Mouse (Mus musculus) adrenal gland, postnatal 14 days (tissue): ENCODE results near the gene Prpf19. TPM values are rescaled to one million over a fixed set of nuclear protein-coding genes. Genes with fewer than 3 reads are reported as not detected.

Experiments
- DNase-seq: peaks from one replicate; pipeline ENCODE4 v3.0.0; 2021; ENCODE audit warnings: mixed read lengths
- total RNA-seq: library from RNA; stranded (reverse); gene quantifications from 2 replicates; pipeline ENCODE4 v1.2.3, GENCODE M21; 2021

Prpf19 gene
- total RNA-seq, 1 experiment from 2014 or later = 126 TPM

DNA sequence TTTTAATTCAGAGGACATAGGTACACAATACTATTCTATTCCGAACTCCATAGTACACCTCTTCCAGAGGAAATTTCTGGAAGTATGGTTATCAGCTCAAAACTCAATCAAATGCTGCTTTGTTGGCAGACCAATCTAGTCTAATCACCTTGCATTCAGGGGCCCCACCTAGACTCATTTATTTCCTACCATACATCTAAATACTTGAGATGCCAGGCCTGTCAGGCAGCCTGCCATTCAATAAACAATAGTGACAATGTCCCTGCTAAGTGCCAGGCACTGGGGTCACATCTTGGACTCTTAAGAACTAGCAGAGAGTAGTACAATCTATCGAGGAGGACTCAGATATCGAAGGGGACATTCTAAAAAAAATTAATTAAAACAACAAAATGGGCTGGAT, 2.8 kb upstream of the Prpf19 start:
- DNase-seq = no peak

DNA sequence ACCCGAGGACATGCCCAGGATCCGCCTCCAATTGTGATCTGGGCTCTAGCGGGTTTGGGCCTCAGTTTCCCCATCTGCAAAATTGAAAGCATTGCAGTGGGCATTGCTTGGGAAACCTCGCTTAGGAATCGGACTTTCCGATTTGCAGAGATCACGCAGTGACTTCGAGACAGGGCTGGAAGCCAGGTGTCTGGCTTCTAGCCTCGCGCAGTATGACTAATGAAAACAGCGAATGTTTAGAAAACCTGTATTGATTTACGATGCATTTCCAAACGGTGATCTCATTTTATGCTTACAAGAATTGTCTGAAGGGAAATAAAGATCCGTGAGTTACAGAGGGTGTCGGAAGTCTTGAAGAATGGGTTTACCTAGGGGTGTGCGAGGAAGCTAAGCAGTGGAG, 677 bp downstream of the Prpf19 start:
- DNase-seq = peak; percentile 64

DNA sequence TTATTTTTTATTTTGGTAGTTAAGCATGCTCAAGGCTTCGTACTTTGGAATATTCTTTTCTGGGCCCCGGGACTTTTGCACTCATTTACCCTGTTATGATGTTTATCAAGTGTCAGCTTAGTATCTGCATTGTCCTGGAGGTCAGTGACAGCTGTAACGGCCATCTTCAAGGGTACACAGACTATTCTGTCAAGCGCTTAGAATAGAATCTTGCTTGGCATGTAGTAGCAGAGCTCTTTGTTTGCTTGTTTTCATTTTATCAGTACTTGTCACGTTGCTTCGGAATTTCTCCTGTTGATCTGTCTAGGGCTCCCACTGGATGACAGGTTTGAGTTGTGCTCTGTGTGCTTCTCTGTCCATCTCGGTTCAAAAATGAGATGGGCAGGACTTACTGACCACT, 1.8 kb downstream of the Prpf19 start:
- DNase-seq = no peak

DNA sequence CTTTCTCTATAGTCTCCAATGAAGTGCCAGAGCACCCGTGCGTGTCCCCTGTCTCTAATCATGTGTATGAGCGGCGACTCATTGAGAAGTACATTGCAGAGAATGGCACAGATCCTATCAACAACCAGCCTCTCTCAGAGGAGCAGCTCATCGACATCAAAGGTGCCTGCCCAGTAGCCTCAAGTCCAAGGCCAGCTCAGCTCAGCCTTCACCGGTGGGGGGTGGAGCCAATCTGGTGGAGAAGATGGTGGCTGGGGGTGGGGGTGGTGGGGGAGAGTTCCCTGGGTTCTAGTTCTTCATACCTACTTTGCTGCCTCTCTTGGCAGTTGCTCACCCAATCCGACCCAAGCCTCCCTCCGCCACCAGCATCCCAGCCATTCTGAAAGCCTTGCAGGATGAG, 2.5 kb downstream of the Prpf19 start:
- peak; percentile 62 for DNase-seq

DNA sequence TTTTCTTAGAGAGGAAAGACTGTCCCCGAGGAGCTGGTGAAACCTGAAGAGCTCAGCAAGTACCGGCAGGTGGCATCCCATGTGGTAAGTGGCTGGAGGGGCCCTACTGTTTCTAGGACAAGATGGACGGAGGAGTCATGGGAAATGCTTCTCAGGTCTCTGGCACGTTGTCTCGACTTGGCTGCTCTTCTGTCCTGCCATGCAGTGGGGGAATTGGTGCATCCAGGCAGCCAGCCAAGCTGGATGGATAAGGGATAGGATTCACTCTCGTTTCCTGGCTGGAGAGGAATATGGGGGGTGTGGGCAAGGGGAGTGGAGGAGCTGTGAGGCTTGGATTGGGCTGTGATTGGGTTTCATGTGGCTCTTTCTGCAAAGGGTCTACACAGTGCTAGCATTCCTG, 5.3 kb downstream of the Prpf19 start:
- DNase-seq = no peak

DNA sequence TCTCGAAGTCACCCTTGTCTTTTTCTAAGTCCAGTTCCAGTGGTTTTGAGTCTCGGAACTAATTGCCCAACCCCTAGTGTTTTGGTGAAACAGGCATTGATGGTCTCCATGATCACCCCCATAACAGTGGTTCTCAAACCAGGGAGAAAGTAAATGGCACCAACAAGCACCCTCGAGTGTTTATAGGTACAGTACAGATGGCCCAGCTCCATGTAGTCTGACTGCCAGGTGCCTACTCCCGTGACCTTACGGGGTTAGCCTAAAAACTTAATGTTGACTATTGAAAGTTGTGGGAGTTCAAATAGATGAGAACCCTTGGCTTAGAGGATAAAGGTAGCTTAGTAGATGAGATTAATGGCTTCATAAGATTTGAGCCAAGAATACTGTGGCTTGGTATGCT, 6.0 kb downstream of the Prpf19 start:
- no peak for DNase-seq

DNA sequence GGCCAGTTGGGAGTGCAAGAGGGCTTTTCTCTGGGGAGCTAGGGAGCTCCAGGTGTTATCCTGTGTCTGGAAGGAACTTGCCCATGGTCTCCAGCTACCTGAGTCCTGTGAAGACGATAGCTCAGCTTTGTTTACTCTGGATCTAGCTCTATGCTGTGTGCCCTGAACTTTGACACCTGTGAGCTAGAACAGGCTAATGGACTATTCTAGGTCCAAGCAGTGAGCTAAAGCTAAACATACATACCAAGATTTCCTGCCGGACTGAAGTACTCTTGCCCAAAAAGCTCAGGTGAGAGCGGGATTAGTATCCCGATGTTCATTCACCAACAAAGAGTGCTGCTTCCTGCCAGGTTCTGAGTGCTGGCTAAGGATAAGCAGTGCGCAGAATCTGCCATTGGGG, 9.5 kb downstream of the Prpf19 start:
- DNase-seq = no peak

DNA sequence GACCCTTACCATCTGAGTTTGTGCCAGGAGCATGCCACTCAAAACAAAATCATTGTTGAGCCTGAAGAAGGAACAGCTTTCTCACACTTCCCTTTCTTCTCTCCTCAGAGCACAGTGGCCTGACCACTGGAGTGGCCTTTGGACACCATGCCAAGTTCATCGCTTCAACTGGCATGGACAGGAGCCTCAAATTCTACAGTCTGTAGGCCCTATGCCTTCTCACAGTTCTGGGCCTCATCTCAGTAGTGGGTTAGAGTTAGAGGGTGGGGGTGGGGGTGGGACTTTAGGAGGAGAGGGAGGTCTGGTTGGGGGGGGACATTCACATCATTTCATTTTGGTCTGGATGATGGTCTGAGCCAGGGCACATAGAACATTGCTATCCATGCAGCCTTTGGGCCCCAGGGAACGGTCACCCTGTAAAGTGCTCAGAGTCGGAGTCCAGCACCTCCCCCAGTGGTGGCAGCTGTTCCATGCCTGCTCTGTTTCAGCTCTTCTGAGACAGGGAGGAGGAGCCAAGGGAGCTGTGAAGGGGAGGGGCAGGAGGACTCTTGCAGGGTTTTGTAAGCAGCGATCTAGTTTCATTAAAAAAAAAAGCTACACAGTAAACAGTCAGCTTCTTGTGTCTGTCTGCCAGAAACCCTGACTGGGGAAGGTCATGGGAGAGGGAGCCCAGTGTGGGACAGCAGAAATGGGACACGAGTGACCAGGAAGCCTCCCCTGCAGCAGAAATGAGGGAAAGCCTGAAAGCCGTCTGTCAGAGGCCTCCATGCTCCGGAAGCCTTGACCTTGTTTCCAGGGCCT, 10.1 kb downstream of the Prpf19 start:
- DNase-seq = peak; percentile 88

DNA sequence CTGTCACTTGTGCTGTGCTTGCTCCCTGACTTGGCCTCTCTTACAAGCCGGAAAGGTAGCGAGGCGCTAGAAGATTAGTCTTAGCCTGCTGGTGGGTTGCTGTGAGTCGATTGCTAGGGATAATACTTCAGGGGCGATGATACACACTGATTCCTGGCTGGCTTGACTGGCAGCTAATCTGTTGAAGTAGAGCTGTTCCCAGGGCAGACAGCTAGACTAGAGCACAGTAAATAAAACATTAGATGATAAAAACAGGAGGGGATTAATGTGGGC, 10.6 kb downstream of the Prpf19 start:
- DNase-seq = no peak

DNA sequence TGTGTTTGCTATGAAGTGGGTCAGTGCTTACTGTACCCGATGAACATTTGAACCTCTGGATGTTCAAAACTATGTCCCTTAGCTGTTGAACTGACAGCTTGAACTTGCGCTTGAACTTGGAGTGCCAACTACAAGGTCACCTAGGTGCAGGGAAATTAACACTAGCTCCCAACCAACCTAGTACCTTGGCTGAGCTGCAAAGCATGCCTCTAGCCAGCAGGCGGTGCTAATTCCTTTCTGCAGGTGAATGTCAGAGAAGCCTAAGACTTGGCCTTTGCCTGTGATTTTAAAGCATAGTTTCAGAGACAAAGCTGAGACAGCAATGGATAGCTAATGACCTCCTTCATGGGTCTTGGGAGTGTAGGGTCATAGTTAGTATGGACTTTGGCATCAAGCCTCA, 12.9 kb downstream of the Prpf19 start:
- DNase-seq = peak; percentile 74

DNA sequence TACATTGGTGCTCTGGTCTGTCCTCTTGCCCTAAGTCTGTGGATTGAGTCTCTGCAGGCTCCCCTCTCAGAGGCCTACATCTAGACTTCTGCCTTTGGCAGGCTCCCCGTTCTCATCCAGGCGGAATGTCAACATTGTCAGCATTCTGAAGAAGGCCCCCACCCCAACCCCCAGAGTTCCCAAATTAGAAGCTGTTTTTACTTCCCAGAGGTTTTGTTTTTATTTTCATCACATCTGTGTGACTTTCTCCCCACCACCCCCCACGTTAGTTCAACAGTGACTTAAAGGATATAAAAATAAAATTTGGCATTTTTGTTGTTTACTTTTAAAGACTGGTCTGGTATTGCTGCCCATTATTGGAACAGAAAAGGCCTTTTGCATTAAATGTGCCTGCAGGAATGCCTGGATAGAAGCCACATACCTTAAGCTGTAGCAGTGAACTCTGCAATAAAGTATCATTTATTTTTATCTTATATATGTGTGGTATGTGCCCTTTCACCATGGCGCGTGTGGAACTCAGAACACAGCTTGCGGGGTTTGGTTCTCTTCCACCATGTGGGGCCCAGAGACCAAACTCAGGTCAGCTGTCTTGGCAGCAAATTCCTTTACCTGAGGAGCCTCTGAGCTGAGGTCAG, 14.2 kb downstream of the Prpf19 start:
- DNase-seq = no peak

DNA sequence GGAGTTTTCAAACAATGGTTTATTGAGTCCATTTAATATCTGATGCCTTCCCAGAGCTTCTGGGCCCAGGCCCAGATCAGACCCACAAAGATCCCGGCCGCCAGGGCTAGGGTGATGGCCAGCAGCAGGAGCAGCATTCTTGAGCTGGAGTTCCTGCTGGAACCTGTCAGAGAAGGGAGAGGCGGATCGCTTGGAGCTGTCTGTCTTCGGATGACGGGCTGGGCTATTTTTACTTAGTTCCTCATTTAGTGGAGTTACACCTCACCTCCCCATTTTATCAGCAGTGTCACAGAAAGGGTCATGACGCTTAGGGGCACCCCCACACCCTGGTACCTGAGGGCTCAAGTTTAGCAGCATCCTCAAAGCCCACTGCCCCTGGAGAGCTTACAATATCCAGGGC, 19.3 kb downstream of the Prpf19 start:
- no peak for DNase-seq

DNA sequence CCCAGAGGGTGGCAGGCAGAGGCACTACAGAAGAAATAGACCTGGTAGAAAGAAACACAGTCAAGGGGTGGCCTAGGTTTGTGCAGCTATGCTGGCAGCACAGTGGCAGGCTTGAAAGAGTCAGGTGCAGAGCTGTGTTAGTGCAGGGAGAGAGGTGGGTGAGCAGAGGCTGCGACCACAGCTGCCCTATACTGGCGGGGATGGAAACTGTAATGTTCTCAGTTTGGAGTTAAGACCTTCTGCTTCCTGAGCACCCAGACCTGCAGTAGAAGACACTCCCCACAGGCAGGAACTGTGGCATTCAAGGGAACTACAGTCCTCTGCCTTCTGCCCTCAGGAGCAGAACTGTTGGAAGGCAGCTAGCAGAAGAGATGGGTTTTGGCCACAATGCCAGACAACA, 19.8 kb downstream of the Prpf19 start:
- no peak for DNase-seq

DNA sequence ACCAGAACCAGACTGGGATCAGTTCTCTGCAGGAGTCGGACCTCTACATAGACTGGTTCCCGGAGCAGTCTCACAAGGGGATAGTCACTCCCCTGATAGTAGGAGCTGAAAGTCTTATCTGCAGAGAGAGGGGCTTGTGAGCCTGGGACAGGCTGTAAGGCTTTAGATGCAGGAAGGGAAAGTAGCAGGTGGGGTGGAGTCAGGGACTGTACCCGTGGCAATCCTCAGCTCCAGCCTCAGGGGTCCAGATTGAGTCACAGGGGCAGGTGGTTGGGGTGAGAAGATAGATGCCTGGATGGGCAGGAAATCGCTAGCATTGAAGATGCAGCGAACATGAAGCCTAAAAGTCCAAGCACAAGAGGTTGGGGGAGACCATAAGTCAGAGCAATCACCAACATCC, 21.5 kb downstream of the Prpf19 start:
- no peak for DNase-seq

DNA sequence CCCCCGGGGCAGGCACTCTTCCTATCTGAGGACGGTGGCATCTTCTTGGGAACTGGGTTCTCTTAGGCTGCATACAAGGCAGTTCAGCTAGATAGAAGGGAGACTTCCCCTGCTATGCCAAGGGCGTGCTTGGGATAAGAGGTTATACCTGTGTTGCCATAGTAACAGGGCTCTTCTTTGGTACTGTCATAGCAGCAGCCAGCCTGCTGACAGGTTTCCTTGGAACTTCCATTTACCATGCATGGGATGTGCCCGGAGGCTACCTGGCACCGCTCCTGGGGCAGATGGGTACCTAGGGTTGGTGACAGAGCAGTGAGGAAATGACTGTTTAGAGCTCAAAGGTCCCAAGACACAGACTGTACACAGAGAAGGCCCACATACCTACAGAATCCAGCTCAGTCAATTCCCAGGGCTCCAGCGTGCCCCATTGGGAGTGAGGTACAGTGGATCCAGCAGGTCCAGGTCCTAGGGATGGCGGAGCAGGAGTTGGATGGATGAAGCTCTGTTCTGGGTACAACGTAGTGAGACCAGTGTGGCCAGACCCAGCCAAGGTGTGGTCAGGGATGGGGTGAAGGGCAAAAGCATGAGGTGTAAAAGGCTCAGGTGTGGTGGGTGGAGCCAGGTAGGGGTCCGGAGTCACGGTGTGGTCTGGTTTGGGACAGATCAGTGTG, 23.4 kb downstream of the Prpf19 start:
- DNase-seq = no peak

DNA sequence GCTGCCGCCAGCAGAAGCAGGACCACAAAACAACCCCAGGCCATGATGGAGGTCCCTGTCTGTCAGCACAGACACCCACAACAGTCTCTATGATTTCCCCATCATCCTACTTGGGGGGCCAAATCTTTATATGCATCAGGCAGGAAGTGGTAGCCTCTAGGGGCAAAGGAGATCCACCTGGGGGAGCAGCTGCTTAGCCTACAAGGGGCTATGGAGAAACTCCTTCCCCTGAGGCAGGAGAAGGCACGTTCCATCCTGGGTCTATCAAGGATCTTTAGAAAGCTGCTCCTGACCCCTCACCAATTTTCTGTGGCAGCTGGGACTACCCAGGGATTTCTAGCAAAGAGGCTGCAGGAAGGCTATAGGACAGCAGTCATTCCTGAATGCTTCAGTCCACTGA, 25.5 kb downstream of the Prpf19 start, which contains the start of gene Zp1:
Gene Zp1, minus strand, starts transcription at position 101 of the 400 bp plus-strand sequence.
- DNase-seq = no peak

DNA sequence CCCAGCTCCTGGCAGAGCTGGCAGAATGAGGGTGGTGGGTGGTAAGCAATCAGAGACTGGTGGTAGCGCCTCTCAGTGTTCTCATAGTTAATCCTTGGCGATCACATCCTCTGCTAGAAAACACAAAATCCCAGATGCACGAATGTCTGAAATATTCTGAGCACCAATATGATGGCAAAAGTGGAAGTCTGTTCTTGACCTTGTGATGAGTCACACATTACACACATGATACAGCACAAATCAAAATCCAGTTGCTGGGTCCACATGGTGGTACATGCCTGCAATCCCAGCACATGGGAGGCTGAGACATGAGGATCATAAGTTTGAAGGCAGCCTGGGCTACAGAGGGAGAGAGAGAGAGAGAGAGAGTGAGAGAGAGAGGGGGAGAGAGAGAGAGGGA, 26.0 kb downstream of the Prpf19 start:
- no peak for DNase-seq

DNA sequence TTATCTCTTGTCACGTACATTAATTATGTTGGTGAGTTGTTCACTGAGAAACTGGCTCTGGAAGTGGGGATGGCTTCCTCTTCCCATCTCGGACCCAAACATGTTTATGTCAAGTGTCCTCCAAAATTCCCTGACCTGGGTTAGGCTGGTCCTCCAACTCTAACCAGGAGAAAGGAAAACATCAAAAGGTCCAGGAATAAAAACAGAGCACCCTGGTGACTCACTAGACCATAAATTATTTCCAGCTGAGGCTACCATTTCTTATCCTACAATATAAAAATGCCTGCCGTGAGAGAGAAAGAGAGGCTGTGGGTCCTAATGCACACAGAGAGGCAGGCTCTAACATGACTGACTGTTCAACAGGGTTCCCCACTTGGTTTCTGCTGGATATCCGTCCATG, 29.2 kb downstream of the Prpf19 start:
- DNase-seq = no peak

DNA sequence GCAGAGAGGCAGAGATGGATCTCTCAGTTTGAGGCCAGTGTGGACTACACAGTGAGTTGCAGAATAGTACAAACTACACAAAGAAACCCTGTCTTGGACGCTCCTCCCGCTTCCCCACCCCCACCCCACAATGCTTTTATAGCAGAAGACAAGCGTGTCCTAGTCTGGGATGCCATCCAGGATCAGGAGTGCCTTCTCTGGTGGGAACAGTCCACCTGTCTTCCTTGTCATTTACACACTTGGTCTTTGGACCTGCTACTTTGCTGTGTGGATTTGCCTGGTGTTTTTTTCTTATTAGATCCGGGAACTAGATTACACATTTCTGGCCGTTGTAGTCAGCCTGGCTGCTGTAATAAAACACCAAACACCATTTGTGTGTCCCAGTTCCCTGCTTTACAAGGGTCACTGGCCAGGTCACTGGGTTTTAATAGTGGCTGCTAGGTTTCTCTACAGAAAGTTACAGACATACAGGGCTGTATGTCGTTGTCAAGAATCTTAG, 31.1 kb downstream of the Prpf19 start:
- DNase-seq = no peak

DNA sequence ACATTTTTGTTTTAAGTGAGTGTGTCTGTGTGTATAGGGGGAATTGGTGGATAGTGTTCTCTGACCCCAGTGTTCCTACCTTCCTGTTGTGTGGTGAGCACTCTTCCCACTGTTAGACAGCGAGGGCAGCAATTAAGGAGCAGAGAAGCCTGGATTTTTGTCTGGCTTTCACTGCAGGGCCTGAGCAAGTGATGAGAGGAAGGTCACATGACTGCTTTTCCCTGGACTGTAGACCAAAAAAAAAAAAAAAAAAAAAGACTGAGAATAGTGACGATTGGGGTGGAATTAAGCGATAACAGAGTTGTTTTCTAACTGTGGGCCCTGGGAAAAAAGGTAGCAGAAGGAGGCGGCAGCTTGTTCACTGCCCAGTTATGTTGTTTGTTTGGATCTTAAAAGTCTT, 31.6 kb downstream of the Prpf19 start:
- no peak for DNase-seq

DNA sequence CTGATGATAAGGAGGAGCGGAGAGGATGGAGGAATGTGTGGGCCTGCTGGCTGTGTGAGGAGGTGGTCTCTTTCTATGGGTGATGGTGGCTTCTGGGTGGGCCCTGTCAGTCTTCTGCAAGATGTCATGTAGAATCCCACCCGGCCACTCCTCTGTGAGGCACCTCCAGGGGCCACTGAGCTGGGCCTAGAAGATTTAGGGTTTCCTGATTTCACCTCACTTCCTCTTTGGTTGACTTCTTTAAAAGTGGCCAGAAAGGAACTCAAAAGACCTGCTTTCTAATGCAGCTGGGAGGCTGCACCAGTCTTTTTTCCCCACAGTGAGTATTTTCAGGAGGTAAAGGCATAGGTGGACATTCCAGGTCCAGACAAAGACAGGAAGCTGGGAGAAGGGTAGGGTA, 35.6 kb downstream of the Prpf19 start:
- no peak for DNase-seq

DNA sequence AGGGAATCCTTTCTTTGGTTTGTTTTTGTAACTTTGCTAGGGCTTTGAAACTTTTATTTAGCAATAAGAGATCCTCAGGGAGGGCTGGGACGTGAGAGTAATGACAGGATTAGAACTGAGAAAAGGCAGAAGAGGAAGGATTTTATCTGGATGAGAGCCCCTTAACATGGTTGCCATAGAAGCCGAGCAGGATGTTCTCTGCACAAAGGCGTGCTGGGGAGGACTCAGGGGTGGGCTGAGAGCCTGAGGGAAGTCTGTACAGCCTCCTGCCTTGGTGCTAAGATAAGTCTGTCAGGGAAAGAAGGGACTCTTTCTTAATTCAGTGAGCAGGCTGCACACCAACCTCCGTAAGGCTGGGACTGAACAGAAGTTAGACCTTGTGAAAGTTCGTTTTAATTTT, 40.0 kb downstream of the Prpf19 start:
- DNase-seq = no peak

DNA sequence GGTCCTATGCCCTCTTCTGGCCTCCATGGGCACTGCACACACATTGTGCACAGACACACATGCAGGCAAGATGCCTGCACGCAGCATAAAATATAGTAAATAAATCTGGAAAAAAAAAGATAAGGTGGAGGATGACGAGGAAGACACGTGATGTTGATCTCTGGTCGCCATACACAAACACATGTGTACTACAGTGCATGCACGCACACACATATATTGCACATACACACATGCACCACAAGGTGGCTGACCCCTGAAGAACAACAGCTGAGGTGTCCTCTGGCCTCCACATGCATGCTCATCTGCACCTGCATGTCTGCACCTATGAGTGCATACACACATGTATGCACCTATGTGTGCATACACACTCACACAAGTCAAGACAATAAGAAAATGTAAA, 41.0 kb downstream of the Prpf19 start:
- no peak for DNase-seq

DNA sequence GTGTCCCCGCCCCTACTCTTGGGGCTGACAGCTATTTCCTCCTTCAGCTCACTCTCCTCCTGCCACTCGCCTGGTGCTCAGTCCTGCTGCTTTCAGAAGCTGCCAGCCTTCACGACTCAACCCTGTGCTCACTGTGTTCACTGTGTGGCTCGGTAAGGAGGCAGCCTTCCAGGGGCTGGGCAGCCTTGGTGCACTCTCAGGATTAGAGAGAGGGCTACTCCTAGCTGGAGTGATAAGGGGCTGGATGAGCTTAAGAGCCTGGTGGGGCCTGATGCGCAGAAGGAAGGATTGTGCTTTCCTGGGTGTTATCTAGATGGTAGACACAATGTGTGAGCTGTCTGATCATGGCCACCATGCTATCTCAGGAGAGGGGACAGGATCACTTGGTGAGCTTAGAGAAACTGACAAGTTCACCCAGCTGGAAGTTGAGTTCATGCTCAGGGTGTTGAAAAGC, 42.1 kb downstream of the Prpf19 start, which contains the start of gene Ptgdr2:
Gene Ptgdr2, plus strand, starts transcription at position 51 of the 454 bp plus-strand sequence.
- DNase-seq = no peak
